In the genomic region with DNA sequence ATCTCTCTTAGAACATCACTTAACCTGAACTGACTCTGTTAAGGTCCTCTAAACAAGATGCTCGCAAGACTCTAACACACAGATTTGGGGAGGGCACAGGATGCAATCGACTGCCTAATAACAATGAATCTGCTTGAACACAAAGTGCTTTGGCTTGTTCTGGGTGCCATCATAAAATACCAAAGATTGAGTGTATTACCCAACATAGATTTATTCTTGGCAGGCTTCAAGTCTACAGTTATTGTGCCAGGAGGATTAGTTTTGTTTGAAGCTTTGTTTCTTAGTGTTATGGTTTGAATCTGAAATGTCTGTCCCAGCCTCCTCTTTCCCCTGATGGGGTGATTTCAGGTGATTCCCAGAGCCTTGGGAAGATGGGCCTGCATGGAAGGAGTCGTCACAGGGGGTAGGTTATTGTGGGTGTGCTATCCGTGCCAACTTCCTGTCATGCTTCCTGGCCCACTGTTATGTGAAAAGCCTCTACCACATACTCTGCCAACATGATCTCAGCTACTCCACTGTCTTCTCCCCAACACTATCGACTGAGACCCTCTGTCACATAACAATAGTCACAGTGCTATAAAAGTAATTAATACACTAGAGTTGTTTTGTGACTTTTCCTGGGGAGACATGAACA, we compare ENCODE assay signal across 29 mouse cellular contexts. TPM values are rescaled to one million over a fixed set of nuclear protein-coding genes. Genes with fewer than 3 reads are reported as not detected.
DNase-seq lines count a peak whose midpoint lies in the region; ATAC-seq and TF ChIP-seq lines count a peak whose summit lies in the region.
"Had no signal": no experiment of that assay in that cellular context is flagged by ENCODE, and none has a peak within 500 bp of the region (broad histone marks: within the 10 kb centered on the region; RNA-seq: fewer than 3 reads in every experiment).

No protein-coding gene starts in this region.

- TF ChIP-seq CTCF in forebrain, postnatal 0 days (IDR thresholded peaks at IDR 0.05; ENCODE audit: low read depth): no peak
- no peak for TF ChIP-seq CTCF in Patski (IDR thresholded peaks at IDR 0.05)

- H3K4me1 ChIP-seq in forebrain, postnatal 0 days (ENCODE audit: insufficient read depth): no peaks in the 10 kb centered on the region
- H3K4me1 ChIP-seq in forebrain, embryonic 16.5 days (replicated peaks; ENCODE audit: control insufficient read depth, insufficient read depth, low read length): no peaks in the 10 kb centered on the region
- H3K4me1 ChIP-seq: limb, embryonic 12.5 days; liver, embryonic 15.5 days had no signal

- CTCF ChIA-PET in Patski (lab: Charles Lee): no interaction called here

- DNase-seq in forebrain, postnatal 0 days: peak; percentile 15
- peak; percentile 12 for DNase-seq in Patski (ENCODE audit: low read depth, low spot score)
- DNase-seq in fibroblast of lung, adult 2 months (ENCODE audit: low read depth): peak; percentile 30
- no peak for DNase-seq in layer of hippocampus, postnatal 10 days (ENCODE audit: low spot score in 2 of 2)
- DNase-seq in adrenal gland, adult 18-20 months (ENCODE audit: low spot score in 2 of 2): no peak
- DNase-seq: adrenal gland, postnatal 14 days; B cell, adult 2 months; cerebellum, adult 11-12 months; cerebellum, postnatal 36 days; embryo, embryonic 11 days; gastrocnemius, postnatal 25 days; heart, adult 2 months; kidney, adult 11 months; lung, postnatal 36 days; right cerebral cortex, adult 18-20 months; spleen, adult 18-20 months; thymus, postnatal 14 days had no signal

- 66% methylated on average over 5 of the region's 5 CpGs for WGBS in forebrain, postnatal 0 days
- WGBS in forebrain, embryonic 16.5 days: 61% methylated on average over 5 of the region's 5 CpGs

- in situ Hi-C loops in Patski (cut with MboI; ENCODE audit: low pct_unique_long_range_greater_than_20kb): no loop called here

- POLR2A ChIA-PET in Patski (lab: Charles Lee): no interaction called here

- peak; percentile 38; the same call in 1 of the 2 replicates for ATAC-seq in forebrain, postnatal 0 days
- ATAC-seq in forebrain, embryonic 16.5 days: no peak
- ATAC-seq in Patski: no peak
- 0 out of 2 replicates have a peak, but pooled peaks have one; percentile 29 for ATAC-seq in common myeloid progenitor, adult 5-6 weeks (replicated peaks; ENCODE audit: low read depth, poor library complexity, severe bottlenecking)
- ATAC-seq: inflammation-experienced regulatory T-cells, adult 6 months; midbrain, embryonic 16.5 days had no signal

- no peaks in the 10 kb centered on the region for H3K36me3 ChIP-seq in forebrain, postnatal 0 days (ENCODE audit: insufficient read depth)
- H3K36me3 ChIP-seq in forebrain, embryonic 16.5 days (ENCODE audit: control insufficient read depth, insufficient read depth): no peaks in the 10 kb centered on the region
- H3K36me3 ChIP-seq: embryonic facial prominence, embryonic 15.5 days; heart, embryonic 12.5 days; limb, embryonic 12.5 days; liver, embryonic 15.5 days had no signal

- no peaks in the 10 kb centered on the region for H3K9me3 ChIP-seq in forebrain, postnatal 0 days (ENCODE audit: low read length)
- H3K9me3 ChIP-seq in forebrain, embryonic 16.5 days (ENCODE audit: control insufficient read depth, low read length): no peaks in the 10 kb centered on the region
- H3K9me3 ChIP-seq: embryonic facial prominence, embryonic 15.5 days; heart, embryonic 12.5 days; limb, embryonic 12.5 days; liver, embryonic 15.5 days had no signal

- no peak overlapping the region for H3K9ac ChIP-seq in forebrain, postnatal 0 days
- H3K9ac ChIP-seq in forebrain, embryonic 16.5 days (replicated peaks; ENCODE audit: low read depth, low read length): no peak overlapping the region
- H3K9ac ChIP-seq: embryonic facial prominence, embryonic 15.5 days; heart, embryonic 12.5 days; hindbrain, embryonic 14.5 days; limb, embryonic 12.5 days; liver, embryonic 15.5 days; lung, embryonic 14.5 days had no signal

- no peak overlapping the region for H3K4me2 ChIP-seq in forebrain, postnatal 0 days (ENCODE audit: low read depth)
- H3K4me2 ChIP-seq in forebrain, embryonic 16.5 days (ENCODE audit: low read length): no peak overlapping the region
- H3K4me2 ChIP-seq: embryonic facial prominence, embryonic 15.5 days; heart, embryonic 12.5 days; hindbrain, embryonic 14.5 days; limb, embryonic 12.5 days; liver, embryonic 15.5 days; lung, embryonic 14.5 days; midbrain, embryonic 11.5 days had no signal

- H3K27ac ChIP-seq in forebrain, postnatal 0 days (ENCODE audit: low read depth, low read length): no peak overlapping the region
- H3K27ac ChIP-seq in forebrain, embryonic 16.5 days (ENCODE audit: low read length): no peak overlapping the region
- H3K27ac ChIP-seq: embryonic facial prominence, embryonic 15.5 days; heart, adult 2 months; hindbrain, embryonic 14.5 days; limb, embryonic 12.5 days; liver, embryonic 15.5 days had no signal

- no peak overlapping the region for H3K4me3 ChIP-seq in forebrain, postnatal 0 days (ENCODE audit: low read depth, low read length)
- H3K4me3 ChIP-seq in forebrain, embryonic 16.5 days (replicated peaks; ENCODE audit: low read length): no peak overlapping the region
- H3K4me3 ChIP-seq: embryonic facial prominence, embryonic 15.5 days; heart, adult 2 months; heart, embryonic 12.5 days; limb, embryonic 12.5 days; liver, embryonic 15.5 days had no signal

- no peaks in the 10 kb centered on the region for H3K27me3 ChIP-seq in forebrain, postnatal 0 days (ENCODE audit: insufficient read depth, low read length)
- no peaks in the 10 kb centered on the region for H3K27me3 ChIP-seq in forebrain, embryonic 16.5 days (replicated peaks; ENCODE audit: control insufficient read depth, insufficient read depth, low read length)
- H3K27me3 ChIP-seq in Patski: peaks cover 5% of the 10 kb centered on the region
- H3K27me3 ChIP-seq: embryonic facial prominence, embryonic 15.5 days; limb, embryonic 12.5 days; liver, embryonic 15.5 days had no signal

RNA-seq across cellular contexts. Expression of gene Tmc3, which starts 43.1 kb away (rescaled TPM):
- 0.24 and 0.46 TPM in 2 replicates for total RNA-seq in forebrain, postnatal 0 days (2014; rRNA removed)
- 0.08 TPM in 1 of 2 replicates, not detected in the other for polyA plus RNA-seq in forebrain, postnatal 0 days (2015; fragmentation: Nextera tagmentation; extraction: Ambion mirVana)
- polyA plus RNA-seq in forebrain, embryonic 16.5 days (2015; fragmentation: Nextera tagmentation; extraction: Ambion mirVana): 0.22 and 0.23 TPM in 2 replicates
- 0.06 TPM for polyA plus RNA-seq in Patski (2021)
- total RNA-seq in common myeloid progenitor, adult 5-6 weeks (2017): 0.69 TPM in 1 of 2 replicates, not detected in the other
- under 1 TPM; 0.18 to 0.55 TPM for total RNA-seq in layer of hippocampus, postnatal 10 days (2021)
- under 1 TPM; 0.10 to 0.13 TPM for total RNA-seq in adrenal gland, adult 18-20 months (2021)
- total RNA-seq: megakaryocyte, adult 5-6 weeks had no signal

Comparison
In these comparisons a context has a peak if more than half of its experiments do, and no peak if none do; other contexts are left out.
1. ATAC-seq: peak in forebrain, postnatal 0 days (single experiment) and common myeloid progenitor, adult 5-6 weeks (single experiment); none in forebrain, embryonic 16.5 days (single experiment) and Patski (single experiment).
2. DNase-seq: peak in forebrain, postnatal 0 days (single experiment), Patski (single experiment) and fibroblast of lung, adult 2 months (single experiment); none in layer of hippocampus, postnatal 10 days (0 of 2) and adrenal gland, adult 18-20 months (0 of 2).